Mouse (Mus musculus) testis, adult 10 weeks (tissue): ENCODE data around the gene Olfr718-ps1. TPM values are rescaled to one million over a fixed set of nuclear protein-coding genes. Genes with fewer than 3 reads are reported as not detected.

Source experiments
- polyA plus RNA-seq: library from polyadenylated mRNA; stranded (reverse); fragments of 350-450 nt; fragmentation: Illumina TruSeq; extraction: RNeasy Lipid Tissue Mini Kit (QIAGEN cat#74804); gene quantifications from one replicate; pipeline ENCODE4 v1.2.3, GENCODE M21; 2014; ENCODE audit warnings: low read depth, low replicate concordance

Olfr718-ps1 gene
- 0.07 TPM for polyA plus RNA-seq

GRCm38 (mm10) chr5:143147481-143147880, at the start of gene Olfr718-ps1:
Gene Olfr718-ps1, minus strand, starts transcription at chr5:143147581.

GRCm38 (mm10) chr5:143180255-143181076, 33.1 kb upstream of the Olfr718-ps1 start, which contains the start of the genes Rbak and Spdye4b:
Gene Rbak, minus strand, starts transcription at chr5:143180775.
Gene Spdye4b, plus strand, starts transcription at chr5:143181017.

DNA sequence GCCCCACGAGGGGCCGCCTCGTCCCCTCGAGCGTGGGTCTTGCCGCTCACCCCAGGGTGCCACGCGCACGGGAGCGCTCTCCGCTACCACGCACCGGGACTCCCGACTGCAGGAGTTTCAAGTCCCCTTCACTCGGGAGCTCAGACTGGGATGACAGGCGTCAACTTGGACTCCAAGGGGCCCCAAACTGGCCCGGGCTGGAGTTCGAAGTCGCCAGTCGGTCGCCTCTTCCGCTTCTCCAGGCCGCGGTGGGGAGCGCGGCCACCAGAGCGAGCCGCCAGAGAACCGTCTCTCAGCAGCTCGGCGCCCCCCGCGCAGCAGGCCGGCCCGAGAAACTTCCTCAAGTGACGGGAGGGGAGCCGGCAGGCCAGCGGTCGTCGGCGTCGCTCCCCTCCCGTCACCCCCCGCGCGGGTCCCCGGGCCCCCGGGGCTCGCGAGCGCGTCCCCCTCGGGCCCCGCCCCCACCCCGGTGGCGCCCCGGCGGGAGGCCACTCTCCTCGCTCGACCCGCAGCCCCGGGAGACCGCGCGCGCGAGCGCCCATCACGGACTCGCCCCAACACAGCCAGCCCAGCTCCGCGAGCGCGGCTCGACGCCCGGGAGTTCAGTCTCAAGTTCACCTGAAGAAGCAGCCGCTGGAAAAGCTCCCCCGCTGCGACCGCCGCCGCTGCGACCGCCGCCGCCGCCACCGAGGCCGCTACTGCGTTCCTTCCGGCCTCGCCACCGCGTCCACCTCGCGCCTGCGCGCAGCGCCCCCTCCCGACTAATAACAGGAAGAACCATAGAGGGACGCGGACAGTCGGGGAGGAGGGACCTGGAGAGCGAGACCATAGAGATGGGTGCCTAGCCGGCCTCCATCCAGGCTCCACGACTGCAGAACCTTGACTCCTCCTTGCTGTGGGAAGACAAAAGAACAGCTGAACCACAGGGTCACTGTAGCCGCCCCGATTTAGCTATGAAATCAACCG, 34.8 kb downstream of the Olfr718-ps1 start, which contains the start of gene Rnf216:
TSS of gene Rnf216 (minus strand) at position 714 of the 966 bp plus-strand sequence.

Other genes starting within 250 kb of the Olfr718-ps1 start
- 306 TPM for gene Actb, start 240.8 kb downstream of the Olfr718-ps1 start, polyA plus RNA-seq
- 1.2 TPM for gene Fscn1, start 187.2 kb downstream of the Olfr718-ps1 start, polyA plus RNA-seq
- 149 TPM for gene Rnf216, start 34.6 kb downstream of the Olfr718-ps1 start, polyA plus RNA-seq
- gene Rbak, start 33.2 kb upstream of the Olfr718-ps1 start, polyA plus RNA-seq: 4.0 TPM
- gene Spdye4b, start 33.4 kb upstream of the Olfr718-ps1 start, polyA plus RNA-seq: 35.2 TPM
- 8.0 TPM for gene Spdye4a, start 79.3 kb upstream of the Olfr718-ps1 start, polyA plus RNA-seq
- 5.0 TPM for gene Zfp12, start 87.6 kb upstream of the Olfr718-ps1 start, polyA plus RNA-seq
- 0.52 TPM for gene Zfp316, start 122.4 kb upstream of the Olfr718-ps1 start, polyA plus RNA-seq
- not detected for gene Zfp853, start 146.0 kb upstream of the Olfr718-ps1 start, polyA plus RNA-seq
- gene E130309D02Rik, start 167.8 kb upstream of the Olfr718-ps1 start, polyA plus RNA-seq: 1.7 TPM
- gene Zdhhc4, start 181.7 kb upstream of the Olfr718-ps1 start, polyA plus RNA-seq: 43.3 TPM
- not detected for gene Grid2ip, start 209.8 kb upstream of the Olfr718-ps1 start, polyA plus RNA-seq